Mouse (Mus musculus) forebrain, postnatal 0 days (tissue): Measurements from ENCODE around the gene Vps37b. TPM values are rescaled to one million over a fixed set of nuclear protein-coding genes. Genes with fewer than 3 reads are reported as not detected.
A peak's percentile ranks its signal among the peaks of the same experiment; 100 is the strongest.

Experiments used
- ATAC-seq: fragments of 200-750 bp; cut with Nextera tagmentation; 2 replicates; pipeline ENCODE4 v1.8.0; 2017; ENCODE audit warnings: mild to moderate bottlenecking, moderate library complexity
- DNase-seq: peaks from one replicate; pipeline ENCODE4 v3.0.0-alpha.2; 2015
- H3K27ac ChIP-seq: fragments of 300-500 bp; sonication (generic); 2 replicates; pipeline ENCODE4 v1.5.1; 2014; ENCODE audit warnings: low read depth, mild to moderate bottlenecking, antibody characterized with exemption, low read length, moderate library complexity, mixed read lengths
- H3K27me3 ChIP-seq: fragments of 300-500 bp; sonication (generic); 2 replicates; pipeline ENCODE4 v1.6.1; 2014; ENCODE audit warnings: mild to moderate bottlenecking, low read length, mixed read lengths; ENCODE audit not compliant: insufficient read depth
- H3K36me3 ChIP-seq: fragments of 300-500 bp; sonication (generic); 2 replicates; pipeline ENCODE4 v1.6.1; 2014; ENCODE audit warnings: mild to moderate bottlenecking, moderate library complexity; ENCODE audit not compliant: insufficient read depth
- H3K4me1 ChIP-seq: fragments of 300-500 bp; sonication (generic); 2 replicates; pipeline ENCODE4 v1.6.1; 2014; ENCODE audit warnings: antibody characterized with exemption; ENCODE audit not compliant: insufficient read depth
- H3K4me2 ChIP-seq: fragments of 300-500 bp; sonication (generic); 2 replicates; pipeline ENCODE4 v1.6.1; 2014; ENCODE audit warnings: low read depth, mild to moderate bottlenecking, moderate library complexity
- H3K4me3 ChIP-seq: fragments of 300-500 bp; sonication (generic); 2 replicates; pipeline ENCODE4 v1.5.1; 2014; ENCODE audit warnings: low read depth, low read length, mixed read lengths
- H3K9ac ChIP-seq: fragments of 300-500 bp; sonication (generic); 2 replicates; pipeline ENCODE4 v1.6.1; 2014; ENCODE audit warnings: mild to moderate bottlenecking
- H3K9me3 ChIP-seq: fragments of 300-500 bp; sonication (generic); 2 replicates; pipeline ENCODE4 v1.6.1; 2016; ENCODE audit warnings: low read length
- CTCF ChIP-seq: sonication (generic); IDR thresholded peaks from 2 replicates; pipeline ENCODE4 v1.5.1; 2016; ENCODE audit warnings: antibody characterized with exemption, control low read depth, low read depth
- WGBS: fragments of 180-500 bp; shearing (Covaris S2); extraction: QIAGEN DNeasy Blood & Tissue Kit; methylation state at CpG from one replicate; pipeline ENCODE4 v1.1.7; 2014; 5-methylcytosine and 5-hydroxymethylcytosine counted together
- polyA plus RNA-seq: library from polyadenylated mRNA; unstranded; fragments of >200 nt; fragmentation: Nextera tagmentation; extraction: Ambion mirVana; gene quantifications from 2 replicates; pipeline ENCODE4 v1.2.1, GENCODE M21; 2015
- total RNA-seq: library from RNA; depleted of rRNA; stranded (reverse); fragments of >200 nt; gene quantifications from 2 replicates; pipeline ENCODE4 v1.2.3, GENCODE M21; 2014

The Vps37b gene
- total and polyA plus RNA-seq, 2 experiments from 2014 or later: 62.0 to 76.5 TPM

GRCm38 (mm10) chr5:124029220-124030035 lies 2.6 kb downstream of the Vps37b start:
- WGBS: 74% methylated on average over 19 of the region's 19 CpGs
- peak overlapping the region; percentile 92; the same call in 1 of the 2 replicates for H3K9ac ChIP-seq
- DNase-seq (no peak), ATAC-seq (no peak)
- peak overlapping the region; percentile 40; the same call in 1 of the 2 replicates for H3K27ac ChIP-seq
- H3K4me3 ChIP-seq: peak overlapping the region; percentile 86
- no peaks in the 10 kb centered on the region for H3K9me3 ChIP-seq
- no peaks in the 10 kb centered on the region for H3K36me3 ChIP-seq
- H3K27me3 ChIP-seq: no peaks in the 10 kb centered on the region
- H3K4me2 ChIP-seq: peak overlapping the region; percentile 74
- peaks cover 22% of the 10 kb centered on the region for H3K4me1 ChIP-seq
- TF ChIP-seq CTCF: no peak

GRCm38 (mm10) chr5:124028680-124029079 lies 3.4 kb downstream of the Vps37b start:
- H3K4me2 ChIP-seq: peak overlapping the region; percentile 74
- no peak for TF ChIP-seq CTCF
- DNase-seq (peak; percentile 59), ATAC-seq (peak; percentile 4; the same call in 1 of the 2 replicates)
- peaks cover 22% of the 10 kb centered on the region for H3K4me1 ChIP-seq
- peak overlapping the region; percentile 39 for H3K9ac ChIP-seq
- H3K27ac ChIP-seq: peak overlapping the region; percentile 59
- no peaks in the 10 kb centered on the region for H3K27me3 ChIP-seq
- no peaks in the 10 kb centered on the region for H3K9me3 ChIP-seq
- WGBS: 14% methylated on average over 7 of the region's 7 CpGs
- 0 out of 2 replicates have a peak overlapping the region, but pooled peaks have one; percentile 9 for H3K4me3 ChIP-seq
- no peaks in the 10 kb centered on the region for H3K36me3 ChIP-seq

- Histone ChIP-seq H3K9me3 (no peaks in the 10 kb centered on the region), H3K4me2 (peak overlapping the region; percentile 74), H3K9ac (peak overlapping the region; percentile 39), H3K4me3 (no peak overlapping the region), H3K27ac (peak overlapping the region; percentile 59), H3K36me3 (no peaks in the 10 kb centered on the region), H3K27me3 (no peaks in the 10 kb centered on the region), H3K4me1 (peaks cover 22% of the 10 kb centered on the region)
- 43% methylated on average over 19 of the region's 19 CpGs for WGBS
- ATAC-seq (no peak), DNase-seq (no peak)
- TF ChIP-seq CTCF: no peak
These were observed 4.2 kb downstream of the Vps37b start for GRCm38 (mm10) chr5:124027702-124028470.

- Histone ChIP-seq H3K4me3 (no peak overlapping the region), H3K4me1 (peaks cover 22% of the 10 kb centered on the region), H3K9me3 (no peaks in the 10 kb centered on the region), H3K36me3 (peaks cover 2% of the 10 kb centered on the region; the same call in 1 of the 2 replicates), H3K9ac (no peak overlapping the region), H3K27ac (peak overlapping the region; percentile 4; the same call in 1 of the 2 replicates), H3K4me2 (no peak overlapping the region), H3K27me3 (no peaks in the 10 kb centered on the region)
- 39% methylated on average over 5 of the region's 5 CpGs for WGBS
- no peak for ATAC-seq
- no peak for TF ChIP-seq CTCF
- DNase-seq: no peak
These were observed 5.5 kb downstream of the Vps37b start for GRCm38 (mm10) chr5:124026568-124026967.

GRCm38 (mm10) chr5:124025587-124026441 lies 6.3 kb downstream of the Vps37b start:
- 67% methylated on average over 15 of the region's 15 CpGs for WGBS
- no peaks in the 10 kb centered on the region for H3K9me3 ChIP-seq
- peak overlapping the region; percentile 4; the same call in 1 of the 2 replicates for H3K27ac ChIP-seq
- ATAC-seq (no peak), DNase-seq (no peak)
- no peak overlapping the region for H3K4me2 ChIP-seq
- no peak overlapping the region for H3K9ac ChIP-seq
- H3K36me3 ChIP-seq: peaks cover 3% of the 10 kb centered on the region; the same call in 1 of the 2 replicates
- TF ChIP-seq CTCF: no peak
- H3K27me3 ChIP-seq: no peaks in the 10 kb centered on the region
- peaks cover 22% of the 10 kb centered on the region for H3K4me1 ChIP-seq
- H3K4me3 ChIP-seq: no peak overlapping the region

GRCm38 (mm10) chr5:124025146-124025545 lies 6.9 kb downstream of the Vps37b start:
- no peak overlapping the region for H3K9ac ChIP-seq
- no peak for TF ChIP-seq CTCF
- WGBS: 32% methylated on average over 9 of the region's 9 CpGs
- no peak overlapping the region for H3K4me3 ChIP-seq
- H3K27ac ChIP-seq: no peak overlapping the region
- no peaks in the 10 kb centered on the region for H3K9me3 ChIP-seq
- H3K36me3 ChIP-seq: peaks cover 7% of the 10 kb centered on the region
- H3K4me2 ChIP-seq: no peak overlapping the region
- H3K27me3 ChIP-seq: no peaks in the 10 kb centered on the region
- ATAC-seq (no peak), DNase-seq (no peak)
- H3K4me1 ChIP-seq: peaks cover 21% of the 10 kb centered on the region
